Mouse (Mus musculus) embryo, embryonic 11.5 days (tissue): ENCODE results near the gene Nudt17.
"Not testable (repeated sequence)": the region's sequence is repeated elsewhere in the genome, so short reads cannot be mapped to it uniquely, and the experiment has no call there.

ENCODE experiments used
- DNase-seq: peaks from one replicate; pipeline ENCODE4 v3.0.0-alpha.2; 2012; ENCODE audit warnings: low read depth, low spot score

Nudt17 gene

DNA sequence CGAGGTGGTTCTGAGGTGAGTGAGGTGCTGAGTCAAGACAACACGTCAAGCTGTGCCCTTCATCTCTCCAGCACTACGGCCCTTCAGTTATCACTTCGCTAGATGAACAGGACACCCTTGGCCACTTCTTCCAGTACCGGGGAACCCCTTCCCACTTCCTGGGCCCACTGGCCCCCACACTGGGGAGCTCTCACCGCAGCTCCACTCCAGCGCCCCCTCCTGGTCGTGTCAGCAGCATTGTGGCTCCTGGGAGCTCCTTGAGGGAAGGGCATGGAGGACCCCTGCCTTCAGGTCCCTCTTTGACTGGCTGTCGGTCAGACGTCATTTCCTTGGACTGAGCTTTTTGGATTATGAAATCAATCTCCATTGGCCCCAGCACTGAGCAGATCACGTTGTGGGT lies 3.6 kb downstream of the Nudt17 start:
- DNase-seq, result no peak

DNA sequence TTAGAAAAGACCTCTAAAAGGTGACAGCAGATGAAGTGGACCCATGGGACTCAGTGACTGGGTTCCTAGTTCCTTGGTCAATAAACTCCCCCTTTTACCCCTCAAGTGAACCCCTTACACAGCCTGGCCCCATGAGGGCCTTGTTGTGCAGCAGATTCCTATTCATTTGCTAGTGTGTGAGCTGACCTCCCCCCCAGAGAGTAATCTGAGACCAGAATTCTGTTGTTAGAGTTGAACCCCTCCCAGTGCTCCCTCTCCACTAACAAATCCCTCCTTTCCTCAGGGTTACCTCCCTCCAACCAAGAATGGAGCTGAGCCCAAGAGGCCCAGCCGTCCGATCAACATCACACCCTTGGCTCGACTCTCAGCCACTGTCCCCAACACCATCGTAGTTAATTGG lies 7.4 kb downstream of the Nudt17 start:
- no peak for DNase-seq

DNA sequence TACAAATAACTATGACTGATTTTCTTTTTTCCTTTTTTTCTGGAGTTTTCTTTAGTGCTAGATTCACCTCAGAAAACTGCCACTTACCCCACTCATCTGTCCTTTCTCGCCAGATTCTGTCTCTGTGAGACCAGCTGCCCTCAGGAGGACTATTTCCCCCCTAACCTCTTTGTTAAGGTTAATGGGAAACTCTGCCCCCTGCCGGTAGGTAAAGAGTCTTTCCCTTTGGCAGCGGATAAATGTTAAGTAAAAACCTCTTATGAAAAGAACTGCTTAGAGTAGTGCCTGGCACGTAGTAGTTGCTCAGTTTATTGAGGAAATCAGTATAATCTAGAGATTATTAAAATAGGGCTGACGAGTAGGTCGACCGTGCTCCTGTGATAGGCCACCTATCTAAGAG lies 8.0 kb downstream of the Nudt17 start:
- DNase-seq, result peak; percentile 36

GRCm38 (mm10) chr3:96698993-96699690 lies 9.2 kb downstream of the Nudt17 start:
- no peak for DNase-seq

DNA sequence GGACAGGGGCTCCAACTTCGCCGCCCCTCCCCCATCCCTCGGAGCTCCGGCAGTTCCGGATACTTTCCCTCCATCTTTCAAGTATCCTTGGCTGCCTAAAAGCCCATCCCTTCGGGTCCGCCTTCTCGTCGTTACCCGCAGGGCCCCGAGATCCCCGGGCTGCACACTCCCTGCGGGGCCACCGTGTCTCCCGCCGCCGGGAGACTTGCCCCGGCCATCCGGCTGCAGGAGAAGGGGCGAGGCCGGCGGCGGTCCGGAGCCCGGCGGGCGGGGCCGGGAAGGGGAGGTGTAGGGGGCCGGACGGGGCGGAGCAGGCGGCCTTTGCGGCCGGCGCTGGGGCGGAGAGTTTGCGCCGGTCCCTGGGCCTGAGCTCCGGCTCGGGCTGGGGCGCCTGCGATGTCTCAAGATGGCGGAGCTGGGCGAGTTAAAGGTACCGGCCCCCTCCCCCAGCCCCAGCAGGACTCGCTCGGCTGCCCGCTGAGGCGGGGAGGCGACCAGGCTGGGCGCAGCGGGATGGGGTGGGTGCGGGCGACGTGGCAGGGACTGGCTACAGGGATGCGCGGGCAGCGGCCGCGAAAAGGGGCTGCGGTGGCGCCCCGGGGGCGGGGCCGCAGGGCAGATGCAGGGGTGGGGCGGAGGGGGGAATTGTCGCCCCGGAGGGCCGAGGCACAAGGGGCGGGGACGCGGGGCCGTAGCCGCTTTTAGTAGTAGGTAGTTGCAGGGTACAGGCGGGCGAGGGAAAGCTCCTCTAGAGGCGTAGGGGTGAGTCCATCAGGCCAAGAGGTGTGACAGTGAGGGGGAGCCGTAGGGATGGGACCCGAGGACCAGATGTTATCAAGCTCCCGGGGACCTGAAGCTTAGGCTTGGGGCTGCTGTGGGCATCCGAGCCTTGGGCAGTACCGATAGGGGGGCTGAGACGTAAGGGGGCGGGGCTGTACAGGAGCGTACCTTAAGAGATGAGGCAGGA lies 11.3 kb downstream of the Nudt17 start:
- DNase-seq, result peak; percentile 86

DNA sequence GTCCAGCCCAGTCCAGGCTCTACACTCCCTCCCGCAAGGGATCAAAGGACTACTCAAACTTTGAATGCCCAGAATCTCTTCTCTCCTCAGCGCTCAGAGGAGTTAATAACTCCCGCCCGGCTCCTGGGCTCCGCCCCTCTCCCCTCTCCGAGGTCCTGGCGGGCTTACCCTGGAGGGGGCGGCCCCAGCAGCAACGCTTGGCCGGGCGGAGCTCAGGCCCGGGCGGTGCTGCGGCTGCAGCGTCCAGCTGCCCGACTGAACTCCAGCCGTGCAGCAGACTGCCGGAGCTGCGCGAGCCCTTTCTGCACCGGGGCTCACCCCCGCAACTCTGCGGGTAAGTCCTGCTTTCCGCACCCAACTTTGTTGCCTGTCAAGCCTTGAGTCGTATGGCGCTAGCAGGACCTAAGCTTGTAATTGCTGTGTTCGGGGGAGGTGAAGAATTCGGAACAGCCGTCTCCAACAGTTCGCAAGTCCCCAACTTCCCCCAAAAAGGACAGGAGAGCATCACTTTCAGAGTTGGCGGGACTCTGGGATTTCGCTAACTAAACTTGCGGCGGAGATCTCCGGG lies 12.1 kb downstream of the Nudt17 start, which contains the start of gene Pias3:
Gene Pias3 (plus strand): TSS at position 187 of the 568 bp plus-strand sequence.
- DNase-seq, result peak; percentile 71

DNA sequence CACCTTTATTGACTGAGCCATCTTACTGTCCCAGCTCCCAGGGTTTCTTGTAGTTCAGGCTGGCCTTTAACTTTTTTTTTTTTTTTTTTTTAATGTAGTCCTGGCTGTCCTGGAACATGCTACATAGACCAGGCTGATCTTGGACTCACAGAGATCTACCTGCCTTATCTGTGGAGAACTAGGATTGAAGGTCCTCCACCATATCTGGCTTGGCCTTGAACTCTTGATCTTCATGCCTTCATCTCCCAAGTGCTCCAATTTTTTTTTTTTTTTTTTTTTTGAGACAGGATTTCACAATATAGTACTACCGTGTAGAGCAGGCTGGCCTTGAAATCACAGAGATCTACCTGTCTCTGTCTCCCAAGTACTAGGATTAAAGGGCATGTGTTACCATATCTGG lies 14.8 kb downstream of the Nudt17 start:
- no peak for DNase-seq

DNA sequence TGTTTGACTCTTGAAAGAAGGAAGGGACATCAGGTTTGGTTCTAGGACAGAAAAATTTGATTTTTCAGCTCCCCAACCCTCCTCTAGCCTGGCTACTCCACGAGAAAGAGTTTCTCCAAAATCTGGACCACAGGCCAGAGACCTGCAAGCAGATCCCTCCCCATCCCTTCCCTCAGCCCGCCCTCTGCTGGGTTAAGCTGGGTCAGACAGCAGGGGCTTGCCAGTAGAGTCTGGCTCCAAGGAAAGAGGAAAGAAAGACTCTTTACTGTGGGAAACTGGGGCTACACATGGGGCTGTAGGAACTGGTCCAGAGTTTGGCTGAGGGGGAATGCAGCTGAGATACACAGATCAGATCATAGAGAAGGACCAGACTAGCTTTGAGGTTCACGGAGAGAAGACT lies 15.9 kb downstream of the Nudt17 start:
- no peak for DNase-seq

GRCm38 (mm10) chr3:96690298-96690697 lies 18.1 kb downstream of the Nudt17 start:
- no peak for DNase-seq

- DNase-seq, result no peak
Measured at GRCm38 (mm10) chr3:96688854-96689253, 19.5 kb downstream of the Nudt17 start.

- not testable (repeated sequence) for DNase-seq
Measured at GRCm38 (mm10) chr3:96686057-96686456, 22.3 kb downstream of the Nudt17 start.

GRCm38 (mm10) chr3:96684822-96685156 lies 23.6 kb downstream of the Nudt17 start:
- no peak for DNase-seq

DNA sequence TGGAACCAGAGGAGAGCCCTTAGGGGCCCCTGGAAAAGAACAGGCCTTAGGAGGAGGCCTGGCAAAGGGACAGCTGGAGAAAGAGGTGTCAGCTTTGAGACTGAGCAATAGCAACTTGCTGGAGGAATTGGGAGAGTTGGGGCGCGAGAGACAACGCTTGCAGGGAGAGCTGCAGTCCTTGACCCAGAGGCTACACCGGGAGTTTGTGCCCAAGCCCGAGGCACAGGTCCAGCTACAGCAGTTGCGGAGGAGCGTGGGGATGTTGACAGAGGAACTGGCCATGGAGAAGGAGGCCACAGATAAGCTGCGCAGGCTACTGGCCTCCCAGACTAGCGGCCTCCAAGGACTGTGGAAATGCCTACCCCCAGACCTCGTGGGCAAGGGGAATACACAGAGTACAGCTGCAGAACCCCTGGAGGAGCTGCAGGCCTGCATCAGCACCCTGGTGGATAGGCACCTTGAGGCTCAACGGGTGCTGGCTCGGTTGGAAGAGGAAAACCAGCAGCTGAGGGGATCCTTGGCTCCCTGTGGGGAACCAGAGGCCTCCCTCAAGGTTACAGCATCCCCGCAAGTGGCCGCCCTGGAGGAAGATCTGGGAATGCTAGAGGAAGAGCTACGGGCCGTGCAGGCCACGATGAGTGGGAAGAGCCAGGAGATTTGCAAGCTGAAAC lies 24.1 kb downstream of the Nudt17 start:
- DNase-seq, result no peak

- DNase-seq, result no peak
Measured at GRCm38 (mm10) chr3:96683496-96683895, 24.9 kb downstream of the Nudt17 start.

- DNase-seq, result no peak
Measured at GRCm38 (mm10) chr3:96680269-96680956, 27.9 kb downstream of the Nudt17 start.

DNA sequence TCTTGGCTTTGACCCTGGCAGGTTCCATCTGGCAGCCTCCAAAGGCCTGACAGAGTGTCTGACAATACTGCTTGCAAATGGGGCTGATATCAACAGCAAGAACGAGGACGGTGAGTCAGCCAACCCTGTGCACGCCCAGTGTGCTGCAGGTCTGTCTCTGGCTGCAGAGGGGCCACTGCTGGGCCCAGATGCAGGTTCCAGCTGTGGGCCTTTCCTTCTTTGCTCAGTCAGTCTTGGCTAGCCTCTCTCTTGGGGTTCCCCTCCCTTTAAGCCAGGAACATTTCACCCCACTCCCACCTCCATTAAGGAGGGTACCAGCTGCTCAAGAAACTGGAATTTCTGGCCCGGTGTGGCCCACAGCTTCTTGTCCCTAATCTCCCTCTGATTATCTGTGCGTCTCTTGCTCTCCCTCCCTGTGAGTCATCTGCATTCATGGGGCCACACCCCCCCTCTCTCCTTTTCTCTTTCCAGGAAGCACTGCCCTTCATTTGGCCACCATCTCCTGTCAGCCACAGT lies 29.1 kb downstream of the Nudt17 start:
- no peak for DNase-seq

DNA sequence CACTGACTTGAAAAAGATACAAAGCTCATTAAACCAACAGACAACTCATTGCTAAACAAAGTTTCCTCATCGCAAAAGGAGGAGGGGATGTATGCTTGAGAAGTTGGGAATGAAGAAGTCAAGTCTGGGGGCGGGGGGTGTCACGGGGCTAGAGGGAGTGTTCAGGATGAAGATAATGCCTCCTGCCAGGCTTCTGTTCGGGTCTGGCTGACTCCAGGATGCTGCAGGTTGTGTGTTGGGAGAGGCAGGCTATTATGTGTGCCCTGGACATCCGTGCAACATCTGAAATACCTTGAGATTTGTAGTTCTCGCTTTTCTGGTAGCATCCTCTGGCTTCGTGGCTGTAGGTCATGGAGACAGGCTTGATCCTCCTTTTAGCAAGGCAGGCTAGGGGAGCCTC lies 29.9 kb downstream of the Nudt17 start:
- no peak for DNase-seq

DNA sequence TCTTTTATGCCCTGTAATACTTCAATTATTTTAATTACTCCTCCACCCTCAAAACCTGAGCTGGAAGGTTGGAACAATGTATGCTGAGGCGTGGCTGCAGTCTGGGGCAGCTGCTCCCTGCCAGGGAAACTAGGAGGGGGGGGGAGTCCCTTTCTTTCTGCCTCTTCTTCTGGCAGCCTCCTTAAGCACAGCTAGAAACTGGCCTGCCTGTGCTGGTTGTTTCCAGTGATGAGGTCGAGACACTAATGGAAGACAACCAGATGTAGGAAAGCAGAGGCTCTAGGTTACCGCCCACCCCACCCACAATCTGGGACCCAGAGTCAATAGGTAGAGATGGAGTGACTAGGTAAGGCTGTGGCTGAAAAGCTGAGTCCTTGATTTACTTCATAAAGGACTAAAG lies 32.7 kb downstream of the Nudt17 start:
- DNase-seq, result no peak

- DNase-seq, result no peak
Measured at GRCm38 (mm10) chr3:96675171-96675570, 33.2 kb downstream of the Nudt17 start.

DNA sequence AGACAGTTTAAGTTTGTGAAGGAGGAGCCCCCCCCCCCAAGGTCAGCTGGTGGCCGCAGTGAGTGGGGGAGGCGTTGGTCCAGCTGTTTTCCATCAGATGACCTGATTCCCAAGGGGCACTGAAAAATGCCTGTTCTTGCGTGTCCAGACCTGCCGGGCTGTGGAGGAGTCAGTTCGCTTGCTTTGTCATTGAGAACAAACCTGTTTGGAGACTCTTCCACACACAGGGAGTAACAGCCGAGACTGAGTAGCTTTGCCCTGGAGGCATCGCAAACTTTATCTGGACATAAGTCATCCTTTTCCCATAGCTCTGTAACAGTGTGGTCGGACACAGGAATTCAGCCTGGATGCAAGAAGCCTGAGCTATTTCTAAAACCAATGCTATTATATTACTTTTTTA lies 33.9 kb downstream of the Nudt17 start:
- peak; percentile 35 for DNase-seq

GRCm38 (mm10) chr3:96673514-96673913 lies 34.8 kb downstream of the Nudt17 start:
- no peak for DNase-seq
